Mouse (Mus musculus) lung, postnatal 10 days (tissue): ENCODE data around the gene Gm19684.
"Not testable (repeated sequence)": the region's sequence is repeated elsewhere in the genome, so short reads cannot be mapped to it uniquely, and the experiment has no call there.

Source experiments
- DNase-seq: peaks from one replicate; pipeline ENCODE4 v3.0.0; 2021

Gm19684 gene

DNA sequence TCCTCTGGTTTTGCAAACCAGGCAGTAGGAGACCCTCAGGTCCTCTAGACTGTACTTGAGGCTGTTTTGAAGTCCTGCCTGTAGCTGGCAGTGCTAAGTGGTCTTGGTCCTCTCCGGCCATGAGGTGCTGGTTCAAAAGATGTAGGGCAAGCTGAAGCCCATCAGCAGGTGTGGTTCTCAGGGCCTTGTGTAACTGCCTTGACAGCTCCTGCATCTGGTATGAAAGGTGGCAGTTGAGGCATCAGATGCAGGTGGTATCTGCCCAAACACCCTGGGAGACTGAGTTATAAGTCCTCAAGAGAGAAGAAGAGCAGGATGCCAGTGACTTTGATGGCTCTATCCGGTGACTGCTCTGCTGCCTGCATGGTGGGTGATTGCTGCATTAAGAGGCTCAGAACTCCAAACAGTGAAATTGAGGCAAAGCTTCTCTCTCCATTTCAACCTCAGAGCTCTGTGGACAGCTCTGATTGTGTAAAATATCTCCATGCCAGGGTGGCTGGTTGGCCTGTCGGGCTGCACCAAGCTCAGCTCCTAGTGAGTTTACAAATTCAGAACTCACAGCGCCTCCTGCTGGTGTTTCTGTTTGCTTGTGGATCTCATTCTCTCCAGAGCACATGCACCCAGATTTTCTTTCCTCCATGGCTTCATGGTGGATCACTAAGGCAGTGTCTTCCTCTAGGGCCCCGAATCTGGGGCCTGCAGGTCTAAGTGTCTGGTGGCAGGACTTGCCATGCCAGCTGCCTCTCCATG lies 10.2 kb downstream of the Gm19684 start:
- DNase-seq: no peak

DNA sequence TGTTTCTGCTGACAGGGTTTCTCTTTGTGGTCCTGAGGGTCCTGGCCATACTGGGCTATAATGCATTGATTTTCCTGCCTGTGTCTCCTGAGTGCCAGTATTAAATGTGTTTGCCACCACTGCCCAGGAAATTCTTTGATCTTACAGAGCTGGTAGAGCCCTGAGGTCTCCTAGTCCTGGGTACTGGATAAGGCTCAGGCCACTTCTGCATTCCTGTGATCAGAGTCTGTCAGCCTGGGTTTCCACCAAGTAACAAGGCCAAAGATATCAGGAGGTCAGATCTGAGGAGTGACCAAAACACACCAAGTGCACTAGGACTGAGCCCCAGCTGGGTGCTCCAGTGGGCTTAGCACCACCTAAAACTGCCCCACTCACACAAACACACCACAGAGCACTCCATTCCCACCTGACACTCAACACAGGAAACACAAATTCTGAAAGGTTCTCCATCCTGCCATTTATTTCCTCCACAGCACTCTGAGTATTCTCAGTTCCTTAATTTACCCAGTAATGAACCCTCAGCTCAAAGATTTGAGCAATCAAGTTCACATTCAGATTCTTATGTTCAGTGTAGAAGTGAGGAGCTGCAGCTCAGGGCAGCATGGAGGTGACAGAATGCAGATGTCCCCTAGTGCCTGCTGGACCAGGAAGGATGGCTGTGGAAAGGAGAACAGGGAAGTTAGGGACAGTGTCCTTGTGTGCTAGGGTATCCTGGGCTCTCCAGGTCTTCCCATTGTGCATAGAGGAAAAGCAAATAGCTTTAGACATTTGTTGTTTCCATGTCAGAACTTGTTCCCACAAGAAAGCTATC lies 14.1 kb downstream of the Gm19684 start:
- not testable (repeated sequence) for DNase-seq

GRCm38 (mm10) chr17:36136299-36136848 lies 14.9 kb downstream of the Gm19684 start:
- DNase-seq: not testable (repeated sequence)

GRCm38 (mm10) chr17:36145111-36145860 lies 23.8 kb downstream of the Gm19684 start:
- peak; percentile 18 for DNase-seq

GRCm38 (mm10) chr17:36145861-36146156 lies 24.3 kb downstream of the Gm19684 start:
- not testable (repeated sequence) for DNase-seq

GRCm38 (mm10) chr17:36146937-36147336 lies 25.5 kb downstream of the Gm19684 start:
- DNase-seq: not testable (repeated sequence)

DNA sequence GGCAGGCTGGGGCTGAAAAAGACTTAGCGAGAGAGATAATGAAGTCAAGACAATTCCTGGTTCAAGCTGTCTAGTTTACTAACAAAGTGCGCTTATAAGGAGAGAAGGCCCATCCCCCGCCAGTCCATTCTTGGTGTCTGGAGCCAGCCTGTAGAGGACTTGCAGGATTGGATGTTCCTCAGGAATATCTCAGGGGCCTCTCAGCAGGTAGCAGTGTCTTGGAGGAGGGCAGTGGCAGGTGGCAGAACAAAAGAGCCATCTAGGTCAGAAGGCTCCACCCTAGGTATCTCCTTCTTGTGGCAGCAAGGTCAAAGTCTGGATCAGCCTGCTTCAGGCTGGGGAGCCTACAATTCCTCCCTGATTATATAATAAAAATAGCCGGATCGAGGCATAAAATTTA lies 27.0 kb downstream of the Gm19684 start:
- not testable (repeated sequence) for DNase-seq

GRCm38 (mm10) chr17:36151200-36151599 lies 29.7 kb downstream of the Gm19684 start:
- not testable (repeated sequence) for DNase-seq

DNA sequence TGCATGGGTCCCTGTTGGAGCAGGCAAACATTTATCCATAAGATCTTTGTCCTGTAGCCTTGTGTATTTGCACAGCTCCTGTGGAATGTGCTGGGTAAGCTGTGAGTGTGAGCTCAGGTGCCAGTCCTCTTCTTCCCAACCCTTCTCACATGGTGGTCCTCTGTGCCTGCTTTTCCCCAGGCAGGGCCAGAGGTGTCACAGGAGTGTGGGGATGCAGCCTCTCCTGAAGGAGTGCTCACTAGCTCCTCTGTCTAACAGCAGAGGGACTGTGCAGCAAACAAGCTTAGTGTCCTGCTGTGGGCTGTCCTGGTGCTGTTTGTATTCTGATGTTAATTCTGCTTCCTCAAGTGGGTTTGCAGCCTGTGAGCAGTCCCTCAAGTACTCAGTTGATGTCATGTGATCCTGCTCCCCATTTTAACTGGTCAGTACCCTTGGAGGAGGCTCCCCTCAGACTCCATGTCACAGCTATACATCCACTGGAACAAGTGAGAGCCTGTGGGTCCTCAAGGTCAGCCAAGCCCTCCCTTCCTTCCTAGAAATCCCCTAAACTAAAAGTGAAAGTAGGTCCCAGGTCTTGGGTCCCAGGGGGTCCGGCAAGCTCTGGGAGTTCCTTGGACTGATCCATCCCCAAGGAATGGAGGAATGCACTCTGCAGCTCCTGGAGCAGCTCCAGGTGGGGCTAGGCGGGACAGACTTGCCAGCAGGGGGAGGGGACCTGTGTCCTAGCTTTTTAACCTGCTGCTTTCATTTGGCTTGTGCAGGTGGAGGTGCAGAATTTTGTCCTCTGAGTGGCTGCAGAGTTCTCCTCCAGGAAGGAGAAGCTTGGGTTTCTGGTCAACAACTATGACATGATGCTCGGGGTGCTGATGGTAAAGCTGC lies 33.0 kb downstream of the Gm19684 start:
- no peak for DNase-seq

DNA sequence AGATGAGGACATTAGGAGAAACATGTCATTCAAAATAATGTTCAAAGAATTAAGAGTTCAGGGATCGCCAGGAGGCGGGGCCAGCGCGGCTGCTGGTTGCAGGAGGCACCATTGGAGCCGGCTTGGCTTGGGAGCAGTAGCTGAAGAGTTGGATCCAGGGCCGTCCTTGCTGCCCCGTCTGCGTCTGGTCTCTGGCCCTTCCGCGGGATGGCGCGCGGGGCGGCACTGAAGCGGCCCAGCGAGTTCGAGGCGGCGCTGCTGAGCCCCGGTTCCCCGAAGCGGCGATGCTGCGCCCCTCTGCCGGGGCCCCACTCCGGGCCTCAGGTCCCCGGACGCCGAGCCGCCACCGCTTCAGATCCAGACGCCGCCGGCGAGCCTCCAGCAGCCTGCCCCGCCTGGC lies 36.3 kb downstream of the Gm19684 start:
- not testable (repeated sequence) for DNase-seq

DNA sequence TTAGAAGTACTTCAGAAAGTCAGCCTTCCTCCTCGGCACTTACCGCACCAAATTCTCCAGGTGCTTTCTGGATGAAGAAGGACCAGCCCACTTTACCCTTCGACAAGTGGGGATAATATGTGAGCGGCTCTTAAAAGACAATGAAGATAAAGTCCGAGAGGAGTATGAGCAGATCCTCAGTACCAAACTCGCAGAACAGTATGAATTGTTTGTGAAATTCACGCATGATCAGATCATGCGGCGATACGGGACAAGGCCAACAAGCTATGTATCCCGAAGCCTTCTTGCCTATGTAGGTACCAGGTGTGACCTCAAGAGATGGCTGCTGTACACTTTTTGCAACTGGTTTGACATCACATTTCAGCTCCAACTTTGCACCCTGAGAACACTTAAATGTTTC lies 36.8 kb downstream of the Gm19684 start:
- DNase-seq: not testable (repeated sequence)

GRCm38 (mm10) chr17:36161129-36162051 lies 39.9 kb downstream of the Gm19684 start:
- no peak for DNase-seq

DNA sequence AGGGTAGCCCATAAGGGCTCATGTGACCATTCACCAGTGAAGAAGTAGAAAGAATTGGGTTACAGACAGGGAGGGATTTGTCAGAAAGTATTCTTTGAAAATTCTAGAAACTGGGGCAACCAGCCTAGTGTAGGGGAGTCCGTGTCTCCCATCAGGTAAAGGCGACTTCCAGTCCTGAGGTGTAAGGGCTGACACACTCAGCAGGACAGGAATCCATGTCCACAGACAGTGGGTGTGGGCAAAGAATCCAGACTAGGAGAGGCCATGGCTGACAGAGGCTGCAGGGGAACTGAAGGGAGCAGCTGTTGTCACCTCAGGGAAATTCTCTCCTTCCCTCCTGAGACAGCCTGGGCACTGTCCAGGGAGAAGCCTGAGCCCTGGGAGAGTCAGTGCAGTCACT lies 45.4 kb downstream of the Gm19684 start:
- not testable (repeated sequence) for DNase-seq

DNA sequence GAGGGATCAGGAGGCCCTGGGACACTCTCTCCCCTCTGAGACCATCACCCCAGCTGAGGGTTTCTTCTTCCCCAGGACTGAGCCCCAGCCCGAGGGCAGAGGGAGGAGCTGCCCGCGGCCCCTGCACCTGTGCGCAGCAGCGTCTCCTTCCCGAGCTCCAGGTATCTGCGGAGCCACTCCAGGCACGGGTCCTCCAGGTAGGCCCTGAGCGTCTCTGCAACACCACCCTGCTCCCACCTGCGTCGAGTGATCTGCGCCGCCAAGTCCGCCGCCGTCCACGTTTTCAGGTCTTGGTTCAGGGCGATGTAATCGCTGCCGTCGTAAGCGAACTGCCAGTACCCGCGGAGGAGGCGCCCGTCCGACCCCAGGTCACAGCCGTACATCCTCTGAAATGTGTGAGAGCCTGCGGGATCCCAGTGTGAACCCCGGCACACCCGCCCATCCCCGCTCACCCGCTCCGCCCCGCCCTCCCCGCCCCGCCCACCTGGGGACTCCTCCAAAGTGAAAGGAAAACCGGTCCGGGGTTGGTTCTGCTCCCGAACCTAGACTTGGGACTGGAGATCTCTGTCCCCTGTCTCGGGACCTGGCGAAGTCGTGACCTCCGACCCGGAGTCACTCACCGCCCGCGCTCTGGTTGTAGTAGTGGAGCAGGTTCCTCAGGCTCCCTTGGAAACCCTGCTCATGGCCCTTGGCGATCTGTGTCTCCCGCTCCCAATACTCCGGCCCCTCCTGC lies 46.0 kb downstream of the Gm19684 start:
- peak; percentile 10 for DNase-seq

- no peak for DNase-seq
Observed at GRCm38 (mm10) chr17:36168039-36168652, 46.7 kb downstream of the Gm19684 start, which contains the start of gene Gm8909. TSS of gene Gm8909 (minus strand) at chr17:36168537.

DNA sequence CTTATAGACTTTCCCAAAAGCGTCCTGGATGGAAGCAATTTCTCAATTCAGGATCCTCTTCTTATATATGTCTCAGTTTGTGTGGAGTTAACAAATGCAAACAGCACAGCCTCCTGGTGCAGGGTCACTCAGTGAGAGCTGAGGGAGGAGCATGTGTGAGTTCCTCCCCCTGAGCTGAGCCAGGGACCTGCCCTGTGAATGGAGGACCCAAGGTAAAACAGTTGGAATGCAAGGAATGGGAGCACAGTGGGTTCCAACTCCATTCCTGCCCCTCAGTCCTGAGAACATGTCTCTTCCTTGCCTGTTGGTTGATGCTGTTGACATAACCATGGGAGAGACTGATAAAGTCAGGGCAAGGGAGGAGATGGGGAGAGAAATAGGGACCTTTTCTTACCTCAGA lies 47.6 kb downstream of the Gm19684 start:
- DNase-seq: not testable (repeated sequence)

GRCm38 (mm10) chr17:36169753-36170152 lies 48.3 kb downstream of the Gm19684 start:
- no peak for DNase-seq

DNA sequence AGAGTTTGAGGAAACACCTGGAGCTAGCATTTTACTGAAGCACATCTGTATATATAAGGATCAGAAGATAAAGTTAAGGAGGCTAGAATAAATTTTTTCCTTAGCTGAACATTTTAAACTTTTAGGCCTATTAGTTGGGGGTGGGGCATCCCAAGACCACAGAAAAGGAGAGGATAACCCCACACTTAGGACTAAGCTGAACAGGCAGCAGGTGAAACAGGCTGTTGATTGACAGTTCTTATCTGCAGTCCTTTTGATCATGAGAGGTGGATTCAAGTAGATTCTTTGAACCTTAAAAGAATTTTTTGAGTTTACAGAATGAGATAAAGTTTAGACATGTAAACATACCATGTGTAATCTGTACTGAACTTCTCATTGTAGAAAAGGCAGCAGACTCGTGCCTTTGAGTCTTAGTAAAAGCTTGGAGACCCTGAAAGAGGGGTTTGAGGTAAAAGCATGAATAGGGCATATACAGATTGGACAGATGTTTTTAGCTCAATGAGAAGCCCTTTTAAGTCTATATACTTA lies 48.9 kb downstream of the Gm19684 start:
- no peak for DNase-seq

GRCm38 (mm10) chr17:36176132-36176531 lies 54.7 kb downstream of the Gm19684 start:
- not testable (repeated sequence) for DNase-seq
